Mouse (Mus musculus) midbrain, embryonic 14.5 days (tissue): ENCODE measurements at regions not wholly inside any gene's neighbourhood (a gene's known extent, or its start where the extent isn't known, plus 50 kb on each side); places are given as distances from the start of the nearest gene placed in this dataset.

Experiments
- ATAC-seq: fragments of 200-750 bp; cut with Nextera tagmentation; 2 replicates; pipeline ENCODE4 v1.8.0; 2017; ENCODE audit warnings: moderate number of reproducible peaks, moderate library complexity; ENCODE audit not compliant: low FRiP score, low TSS enrichment
- DNase-seq: peaks from one replicate; pipeline ENCODE4 v3.0.0-alpha.2; 2015
- H3K27ac ChIP-seq: fragments of 300-500 bp; sonication (generic); replicated peaks from 2 replicates; pipeline ENCODE4 v1.5.1; 2014; ENCODE audit warnings: mild to moderate bottlenecking, low read depth, low read length, moderate library complexity
- H3K27me3 ChIP-seq: fragments of 300-500 bp; sonication (generic); 2 replicates; pipeline ENCODE4 v1.6.1; 2014; ENCODE audit warnings: low read length, control low read depth, mixed read lengths; ENCODE audit not compliant: control insufficient read depth, insufficient read depth
- H3K36me3 ChIP-seq: fragments of 300-500 bp; sonication (generic); 2 replicates; pipeline ENCODE4 v1.6.1; 2014; ENCODE audit warnings: low read length, control low read depth; ENCODE audit not compliant: control insufficient read depth, insufficient read depth
- H3K4me1 ChIP-seq: fragments of 300-500 bp; sonication (generic); 2 replicates; pipeline ENCODE4 v1.6.1; 2014; ENCODE audit warnings: mild to moderate bottlenecking, antibody characterized with exemption, low read length, control low read depth; ENCODE audit not compliant: control insufficient read depth, insufficient read depth
- H3K4me2 ChIP-seq: fragments of 300-500 bp; sonication (generic); 2 replicates; pipeline ENCODE4 v1.6.1; 2014; ENCODE audit warnings: mild to moderate bottlenecking, low read length, moderate library complexity
- H3K4me3 ChIP-seq: fragments of 300-500 bp; sonication (generic); replicated peaks from 2 replicates; pipeline ENCODE4 v1.5.1; 2014; ENCODE audit warnings: low read depth, low read length
- H3K9ac ChIP-seq: fragments of 300-500 bp; sonication (generic); replicated peaks from 2 replicates; pipeline ENCODE4 v1.6.1; 2014; ENCODE audit warnings: mild to moderate bottlenecking, low read length, moderate library complexity
- H3K9me3 ChIP-seq: fragments of 300-500 bp; sonication (generic); 2 replicates; pipeline ENCODE4 v1.6.1; 2016; ENCODE audit warnings: low read length, control low read depth, mixed read lengths; ENCODE audit not compliant: control insufficient read depth
- WGBS: fragments of 180-500 bp; shearing (Covaris S2); extraction: QIAGEN DNeasy Blood & Tissue Kit; methylation state at CpG from one replicate; pipeline ENCODE4 v1.1.7; 2014; 5-methylcytosine and 5-hydroxymethylcytosine counted together

- no peak overlapping the region for H3K4me2 ChIP-seq
- H3K9me3 ChIP-seq = no peaks in the 10 kb centered on the region
- H3K9ac ChIP-seq = no peak overlapping the region
- H3K4me3 ChIP-seq = no peak overlapping the region
- WGBS = 24% methylated on average over 3 of the region's 3 CpGs
- H3K27me3 ChIP-seq = no peaks in the 10 kb centered on the region
- no peaks in the 10 kb centered on the region for H3K36me3 ChIP-seq
- no peaks in the 10 kb centered on the region for H3K4me1 ChIP-seq
- H3K27ac ChIP-seq = no peak overlapping the region
- peak; percentile 11 for DNase-seq
- ATAC-seq = no peak
These were observed 663.3 kb downstream of the Smarca1 start for GRCm38 (mm10) chrX:47229506-47229905.

GRCm38 (mm10) chrX:47182902-47183301 lies 709.9 kb downstream of the Smarca1 start:
- H3K27ac ChIP-seq = no peak overlapping the region
- no peaks in the 10 kb centered on the region for H3K36me3 ChIP-seq
- H3K4me2 ChIP-seq = no peak overlapping the region
- WGBS = 86% methylated on average over 1 of the region's 1 CpGs
- DNase-seq = no peak
- no peak overlapping the region for H3K4me3 ChIP-seq
- ATAC-seq = no peak
- no peak overlapping the region for H3K9ac ChIP-seq
- no peaks in the 10 kb centered on the region for H3K9me3 ChIP-seq
- no peaks in the 10 kb centered on the region for H3K27me3 ChIP-seq
- no peaks in the 10 kb centered on the region for H3K4me1 ChIP-seq

DNA sequence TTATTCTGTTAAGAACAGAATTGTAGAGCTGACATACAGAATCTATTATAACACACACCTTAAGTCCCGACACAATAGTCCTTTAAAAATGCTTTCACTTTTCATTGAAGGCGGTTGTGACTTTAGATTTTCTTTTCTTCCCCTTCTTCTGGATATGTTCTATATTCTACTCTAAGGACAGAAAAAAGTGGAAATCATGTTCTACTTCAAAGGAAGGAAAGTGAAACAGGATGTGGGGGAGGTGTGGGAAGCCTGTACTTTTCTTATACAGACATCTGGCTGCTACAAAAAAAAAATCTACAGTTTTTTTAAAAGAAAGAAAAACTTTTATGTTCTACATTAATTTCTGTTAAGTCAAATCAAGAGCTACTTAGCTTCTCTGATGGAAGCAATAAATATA lies 735.0 kb downstream of the Smarca1 start:
- Histone ChIP-seq H3K4me3 (no peak overlapping the region), H3K9ac (no peak overlapping the region)
- 85% methylated on average over 2 of the region's 2 CpGs for WGBS

GRCm38 (mm10) chrX:47124140-47124928 lies 768.4 kb downstream of the Smarca1 start:
- WGBS = 81% methylated on average over 4 of the region's 4 CpGs
- Histone ChIP-seq H3K36me3 (no peaks in the 10 kb centered on the region), H3K9ac (no peak overlapping the region), H3K27me3 (no peaks in the 10 kb centered on the region), H3K4me1 (no peaks in the 10 kb centered on the region), H3K9me3 (no peaks in the 10 kb centered on the region), H3K4me3 (no peak overlapping the region), H3K4me2 (no peak overlapping the region), H3K27ac (no peak overlapping the region)
- ATAC-seq (no peak), DNase-seq (no peak)

More for the DNA sequence above, 735.0 kb downstream of the Smarca1 start:
- ATAC-seq (no peak), DNase-seq (no peak)
- no peak overlapping the region for H3K4me2 ChIP-seq
- no peak overlapping the region for H3K27ac ChIP-seq
- no peaks in the 10 kb centered on the region for H3K36me3 ChIP-seq
- no peaks in the 10 kb centered on the region for H3K27me3 ChIP-seq
- H3K4me1 ChIP-seq = no peaks in the 10 kb centered on the region
- no peaks in the 10 kb centered on the region for H3K9me3 ChIP-seq
